Mouse (Mus musculus): ENCODE data around the gene Tnfaip1.

GRCm38 (mm10) chr11:78523241-78523955 lies 12.7 kb downstream of the Tnfaip1 start:
- TF ChIP-seq CTCF (conservative IDR thresholded peaks at IDR 0.05; ENCODE audit: insufficient read depth, insufficient read length, low read depth, low read length) = no peak
- no peak for TF ChIP-seq POLR2A (IDR thresholded peaks at IDR 0.05; ENCODE audit: low read depth, low read length)
